Mouse (Mus musculus): ENCODE measurements around the gene Zc3h18. TPM values are rescaled to one million over a fixed set of nuclear protein-coding genes. Genes with fewer than 3 reads are reported as not detected.

Gene Zc3h18
- polyA plus RNA-seq, 1 experiment from 2014 or later, result 30.6 TPM

DNA sequence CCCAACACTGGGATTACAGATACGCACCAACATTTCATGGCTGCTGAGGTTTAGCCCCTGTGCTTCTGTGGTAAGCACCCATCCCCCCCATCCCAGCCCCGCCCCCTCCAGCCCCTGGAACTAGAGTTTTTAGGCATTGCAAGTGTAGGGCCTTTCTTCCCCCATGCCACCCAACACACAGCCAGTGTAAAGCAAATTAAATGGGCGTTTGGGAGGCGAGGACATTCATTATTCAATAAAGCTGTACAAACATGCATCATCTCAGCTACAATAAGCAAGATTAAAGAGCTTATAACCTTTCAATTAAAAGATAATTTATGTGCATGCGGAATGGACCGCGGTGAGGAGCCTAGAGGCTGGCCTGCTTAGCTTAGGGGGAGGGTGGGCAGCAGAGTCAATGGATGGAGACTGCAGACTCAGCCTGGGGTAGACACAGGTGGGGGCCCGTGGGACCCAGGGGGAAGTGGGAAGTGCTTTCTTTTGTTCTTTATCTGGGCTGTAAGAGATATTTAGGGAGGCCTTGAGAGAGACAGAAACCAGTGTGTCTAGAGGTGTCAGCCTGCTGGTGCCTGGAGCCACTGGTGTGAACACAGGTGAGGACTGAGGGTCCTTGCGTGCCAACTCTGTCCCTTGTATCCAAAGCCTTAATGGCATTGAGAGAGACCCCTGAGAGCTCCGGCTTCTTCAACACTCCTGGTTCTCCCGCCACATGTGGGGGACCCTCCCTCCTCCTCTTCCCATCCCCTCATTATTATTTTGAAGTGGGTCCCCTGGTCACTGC is 25.9 kb upstream of the Zc3h18 start:
- no peak overlapping the region for H3K9ac ChIP-seq (replicated peaks)
- H3K9me3 ChIP-seq (replicated peaks), result no peaks in the 10 kb centered on the region
- no peak overlapping the region for H3K27ac ChIP-seq (replicated peaks)
- no peaks in the 10 kb centered on the region for H3K36me3 ChIP-seq
- no peak overlapping the region for H3K4me3 ChIP-seq (replicated peaks)
- H3K4me1 ChIP-seq, result peaks cover 12% of the 10 kb centered on the region
- H3K4me2 ChIP-seq, result no peak overlapping the region
- no peak for ATAC-seq (ENCODE audit: low FRiP score)
- 34% methylated on average over 11 of the region's 11 CpGs for WGBS
- H3K27me3 ChIP-seq (replicated peaks), result peaks cover 3% of the 10 kb centered on the region

- H3K36me3 ChIP-seq, result no peaks in the 10 kb centered on the region
- no peak for ATAC-seq (ENCODE audit: low FRiP score)
- 75% methylated on average over 8 of the region's 8 CpGs for WGBS
Observed at GRCm38 (mm10) chr8:122354157-122354556, 22.3 kb upstream of the Zc3h18 start.

GRCm38 (mm10) chr8:122355642-122356606 is 20.5 kb upstream of the Zc3h18 start:
- Histone ChIP-seq H3K4me1 (no peaks in the 10 kb centered on the region), H3K4me2 (no peak overlapping the region), H3K4me3 (replicated peaks) (no peak overlapping the region), H3K27me3 (replicated peaks) (peaks cover 15% of the 10 kb centered on the region), H3K27ac (replicated peaks) (no peak overlapping the region), H3K9ac (replicated peaks) (no peak overlapping the region), H3K9me3 (replicated peaks) (no peaks in the 10 kb centered on the region), H3K36me3 (no peaks in the 10 kb centered on the region)
- WGBS, result 74% methylated on average over 9 of the region's 9 CpGs
- ATAC-seq (ENCODE audit: low FRiP score), result no peak

More at GRCm38 (mm10) chr8:122354157-122354556, 22.3 kb upstream of the Zc3h18 start:
- Histone ChIP-seq H3K4me2 (no peak overlapping the region), H3K4me3 (replicated peaks) (no peak overlapping the region), H3K9me3 (replicated peaks) (no peaks in the 10 kb centered on the region), H3K27ac (replicated peaks) (no peak overlapping the region), H3K9ac (replicated peaks) (no peak overlapping the region), H3K27me3 (replicated peaks) (peaks cover 14% of the 10 kb centered on the region), H3K4me1 (peaks cover 6% of the 10 kb centered on the region)

DNA sequence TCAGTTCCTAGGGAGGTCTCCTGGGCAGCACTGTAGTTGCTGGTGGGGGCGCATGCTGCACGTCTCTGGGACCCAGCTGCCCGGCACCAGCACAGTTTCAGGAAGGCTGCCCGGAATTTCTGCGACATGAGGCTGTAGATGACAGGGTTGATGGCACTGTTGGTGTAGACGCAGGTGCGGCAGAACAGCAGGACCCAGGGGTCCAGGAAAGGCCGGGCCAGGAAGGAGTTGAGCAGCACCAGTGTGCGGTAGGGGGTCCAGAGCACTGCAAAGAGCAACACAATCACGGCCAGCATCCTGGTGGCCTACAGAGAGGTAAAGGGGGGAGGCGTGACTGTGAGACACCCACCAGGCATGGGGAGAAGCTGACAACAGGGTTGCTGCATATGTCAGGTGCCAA is 19.2 kb upstream of the Zc3h18 start:
- no peaks in the 10 kb centered on the region for H3K36me3 ChIP-seq
- no peak overlapping the region for H3K27ac ChIP-seq (replicated peaks)
- H3K27me3 ChIP-seq (replicated peaks), result peaks cover 16% of the 10 kb centered on the region
- ATAC-seq (ENCODE audit: low FRiP score), result no peak
- H3K4me3 ChIP-seq (replicated peaks), result no peak overlapping the region
- H3K4me2 ChIP-seq, result no peak overlapping the region
- H3K4me1 ChIP-seq, result no peaks in the 10 kb centered on the region
- no peak overlapping the region for H3K9ac ChIP-seq (replicated peaks)
- no peaks in the 10 kb centered on the region for H3K9me3 ChIP-seq (replicated peaks)
- 51% methylated on average over 11 of the region's 11 CpGs for WGBS

GRCm38 (mm10) chr8:122357641-122358040 is 18.8 kb upstream of the Zc3h18 start:
- no peak overlapping the region for H3K4me2 ChIP-seq
- H3K4me3 ChIP-seq (replicated peaks), result no peak overlapping the region
- peaks cover 16% of the 10 kb centered on the region for H3K27me3 ChIP-seq (replicated peaks)
- H3K27ac ChIP-seq (replicated peaks), result no peak overlapping the region
- 83% methylated on average over 5 of the region's 5 CpGs for WGBS
- H3K9me3 ChIP-seq (replicated peaks), result no peaks in the 10 kb centered on the region
- no peaks in the 10 kb centered on the region for H3K36me3 ChIP-seq
- no peaks in the 10 kb centered on the region for H3K4me1 ChIP-seq
- ATAC-seq (ENCODE audit: low FRiP score), result no peak
- H3K9ac ChIP-seq (replicated peaks), result no peak overlapping the region

GRCm38 (mm10) chr8:122359111-122359775 is 17.2 kb upstream of the Zc3h18 start:
- no peak for ATAC-seq (ENCODE audit: low FRiP score)
- Histone ChIP-seq H3K27ac (replicated peaks) (no peak overlapping the region), H3K36me3 (no peaks in the 10 kb centered on the region), H3K4me3 (replicated peaks) (no peak overlapping the region), H3K4me1 (no peaks in the 10 kb centered on the region), H3K9me3 (replicated peaks) (no peaks in the 10 kb centered on the region), H3K4me2 (no peak overlapping the region), H3K9ac (replicated peaks) (no peak overlapping the region), H3K27me3 (replicated peaks) (peaks cover 21% of the 10 kb centered on the region)
- 73% methylated on average over 15 of the region's 15 CpGs for WGBS

- Histone ChIP-seq H3K4me2 (no peak within 1 kb of the TSS), H3K27me3 (replicated peaks) (peaks cover 21% of the 10 kb centered on the region), H3K36me3 (no peaks in the 10 kb centered on the region), H3K4me1 (no peaks in the 10 kb centered on the region), H3K27ac (replicated peaks) (no peak within 1 kb of the TSS), H3K9me3 (replicated peaks) (no peaks in the 10 kb centered on the region), H3K9ac (replicated peaks) (no peak within 1 kb of the TSS), H3K4me3 (replicated peaks) (no peak within 1 kb of the TSS)
- WGBS, result 75% methylated on average over 7 of the region's 7 CpGs
- no peak for ATAC-seq (ENCODE audit: low FRiP score)
Observed at GRCm38 (mm10) chr8:122360696-122361416, 15.6 kb upstream of the Zc3h18 start, which contains the start of gene Trhr2. Gene Trhr2, minus strand, starts transcription at chr8:122360746.

GRCm38 (mm10) chr8:122362271-122362670 is 14.1 kb upstream of the Zc3h18 start:
- no peaks in the 10 kb centered on the region for H3K36me3 ChIP-seq
- no peak overlapping the region for H3K4me2 ChIP-seq
- no peak for ATAC-seq (ENCODE audit: low FRiP score)
- no peaks in the 10 kb centered on the region for H3K9me3 ChIP-seq (replicated peaks)
- H3K27me3 ChIP-seq (replicated peaks), result peaks cover 12% of the 10 kb centered on the region
- no peak overlapping the region for H3K4me3 ChIP-seq (replicated peaks)
- no peaks in the 10 kb centered on the region for H3K4me1 ChIP-seq
- 51% methylated on average over 5 of the region's 5 CpGs for WGBS
- H3K27ac ChIP-seq (replicated peaks), result no peak overlapping the region
- H3K9ac ChIP-seq (replicated peaks), result no peak overlapping the region

GRCm38 (mm10) chr8:122362967-122363366 is 13.4 kb upstream of the Zc3h18 start:
- no peaks in the 10 kb centered on the region for H3K4me1 ChIP-seq
- no peak overlapping the region for H3K9ac ChIP-seq (replicated peaks)
- no peak for ATAC-seq (ENCODE audit: low FRiP score)
- no peak overlapping the region for H3K27ac ChIP-seq (replicated peaks)
- no peak overlapping the region for H3K4me3 ChIP-seq (replicated peaks)
- 43% methylated on average over 8 of the region's 8 CpGs for WGBS
- no peaks in the 10 kb centered on the region for H3K9me3 ChIP-seq (replicated peaks)
- no peak overlapping the region for H3K4me2 ChIP-seq
- no peaks in the 10 kb centered on the region for H3K36me3 ChIP-seq
- peaks cover 10% of the 10 kb centered on the region; the same call in 1 of the 2 replicates for H3K27me3 ChIP-seq (replicated peaks)

DNA sequence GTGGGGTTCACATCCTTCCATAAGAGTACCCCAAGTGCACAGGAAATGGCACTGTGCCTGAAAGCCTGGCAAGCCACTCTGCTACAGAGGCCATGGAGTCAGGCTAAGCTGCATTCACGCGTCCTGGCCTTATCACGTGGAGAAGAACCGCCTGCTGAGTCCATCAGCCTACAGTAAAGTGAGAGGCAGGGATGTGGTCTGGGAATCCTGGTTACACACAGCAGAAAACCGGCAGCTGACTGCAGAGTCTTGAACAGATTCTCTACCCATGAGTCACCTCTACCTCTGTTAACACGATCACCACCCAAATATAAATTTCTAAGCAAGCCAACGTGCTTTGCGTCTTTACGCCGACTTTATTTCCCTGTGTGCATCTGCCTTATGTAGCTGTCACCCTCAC is 7.9 kb upstream of the Zc3h18 start:
- no peak overlapping the region for H3K27ac ChIP-seq (replicated peaks)
- no peak overlapping the region for H3K4me2 ChIP-seq
- ATAC-seq (ENCODE audit: low FRiP score), result no peak
- H3K4me1 ChIP-seq, result peaks cover 3% of the 10 kb centered on the region; the same call in 1 of the 2 replicates
- no peaks in the 10 kb centered on the region for H3K9me3 ChIP-seq (replicated peaks)
- WGBS, result 84% methylated on average over 10 of the region's 10 CpGs
- no peaks in the 10 kb centered on the region for H3K36me3 ChIP-seq
- H3K4me3 ChIP-seq (replicated peaks), result no peak overlapping the region
- no peak overlapping the region for H3K9ac ChIP-seq (replicated peaks)
- peaks cover 5% of the 10 kb centered on the region; the same call in 1 of the 2 replicates for H3K27me3 ChIP-seq (replicated peaks)

- H3K9me3 ChIP-seq (replicated peaks), result no peaks in the 10 kb centered on the region
- H3K4me1 ChIP-seq, result peaks cover 3% of the 10 kb centered on the region; the same call in 1 of the 2 replicates
- WGBS, result 13% methylated on average over 9 of the region's 9 CpGs
- no peak overlapping the region for H3K9ac ChIP-seq (replicated peaks)
- H3K4me2 ChIP-seq, result no peak overlapping the region
- H3K27me3 ChIP-seq (replicated peaks), result peaks cover 3% of the 10 kb centered on the region; the same call in 1 of the 2 replicates
- no peak overlapping the region for H3K27ac ChIP-seq (replicated peaks)
- no peak overlapping the region for H3K4me3 ChIP-seq (replicated peaks)
- ATAC-seq (ENCODE audit: low FRiP score), result peak; percentile 59; the same call in 1 of the 2 replicates
- H3K36me3 ChIP-seq, result no peaks in the 10 kb centered on the region
Observed at GRCm38 (mm10) chr8:122369665-122370064, 6.7 kb upstream of the Zc3h18 start.

All from neural tube, embryonic 15.5 days (tissue).